In genomic region chr1:77267311-77268003, GRCm38 (mm10) we compare ENCODE assay signal across 19 mouse cellular contexts.
DNase-seq lines count a peak whose midpoint lies in the region; ATAC-seq and TF ChIP-seq lines count a peak whose summit lies in the region.
"Had no signal": no experiment of that assay in that cellular context is flagged by ENCODE, and none has a peak within 500 bp of the region (broad histone marks: within the 10 kb centered on the region; RNA-seq: fewer than 3 reads in every experiment).

No protein-coding gene starts in this region.

- TF ChIP-seq CTCF in stomach, postnatal 0 days (IDR thresholded peaks at IDR 0.05; ENCODE audit: low read depth), result no peak

- TF ChIP-seq EP300 in stomach, postnatal 0 days (optimal IDR thresholded peaks at IDR 0.05), result no peak

- H3K36me3 ChIP-seq in stomach, embryonic 16.5 days (ENCODE audit: control insufficient read depth, insufficient read depth, low read length), result no peaks in the 10 kb centered on the region
- no peaks in the 10 kb centered on the region for H3K36me3 ChIP-seq in stomach, postnatal 0 days (ENCODE audit: control insufficient read depth, insufficient read depth, low read length)
- no peaks in the 10 kb centered on the region for H3K36me3 ChIP-seq in heart, embryonic 10.5 days
- H3K36me3 ChIP-seq: forebrain, embryonic 12.5 days; hindbrain, embryonic 10.5 days; limb, embryonic 13.5 days; midbrain, embryonic 12.5 days had no signal

- H3K9me3 ChIP-seq in stomach, embryonic 16.5 days (replicated peaks; ENCODE audit: control insufficient read depth, low read length), result no peaks in the 10 kb centered on the region
- no peaks in the 10 kb centered on the region for H3K9me3 ChIP-seq in stomach, postnatal 0 days (ENCODE audit: control insufficient read depth, low read length)
- H3K9me3 ChIP-seq in heart, embryonic 10.5 days, result no peaks in the 10 kb centered on the region
- H3K9me3 ChIP-seq: forebrain, embryonic 12.5 days; hindbrain, embryonic 10.5 days; limb, embryonic 13.5 days; midbrain, embryonic 12.5 days had no signal

- 73% methylated on average over 4 of the region's 4 CpGs for WGBS in stomach, embryonic 16.5 days
- 76% methylated on average over 4 of the region's 4 CpGs for WGBS in stomach, postnatal 0 days
- WGBS in heart, embryonic 10.5 days, result 79% methylated on average over 4 of the region's 4 CpGs

- DNase-seq in stomach, postnatal 0 days (ENCODE audit: low spot score), result no peak
- DNase-seq in kidney, adult 8-10 months, result peak; percentile 8 to 52
- peak; percentile 27 for DNase-seq in kidney, postnatal 14 days
- DNase-seq in adrenal gland, postnatal 14 days, result no peak
- DNase-seq in heart, embryonic 10.5 days (ENCODE audit: low spot score), result no peak
- no peak for DNase-seq in thymus, postnatal 36 days
- DNase-seq: cerebellum, adult 18-20 months; gastrocnemius, postnatal 14 days; heart, adult 2 months; layer of hippocampus, postnatal 36 days; retina, postnatal 1 day had no signal

- peak; percentile 17; the same call in 1 of the 2 replicates for ATAC-seq in stomach, embryonic 16.5 days (ENCODE audit: insufficient read depth, low FRiP score)
- no peak for ATAC-seq in stomach, postnatal 0 days (ENCODE audit: low FRiP score, low TSS enrichment)
- ATAC-seq: hindbrain, postnatal 0 days had no signal

- H3K4me1 ChIP-seq in stomach, embryonic 16.5 days (ENCODE audit: control insufficient read depth, insufficient read depth, low read length), result no peaks in the 10 kb centered on the region
- H3K4me1 ChIP-seq in stomach, postnatal 0 days (replicated peaks; ENCODE audit: control insufficient read depth, insufficient read depth), result no peaks in the 10 kb centered on the region
- no peaks in the 10 kb centered on the region for H3K4me1 ChIP-seq in heart, embryonic 10.5 days
- H3K4me1 ChIP-seq: hindbrain, embryonic 10.5 days; midbrain, embryonic 12.5 days had no signal

- no peak overlapping the region for H3K9ac ChIP-seq in stomach, embryonic 16.5 days (ENCODE audit: low read length)
- no peak overlapping the region for H3K9ac ChIP-seq in stomach, postnatal 0 days (ENCODE audit: low read length)
- H3K9ac ChIP-seq: forebrain, embryonic 12.5 days; limb, embryonic 13.5 days; midbrain, embryonic 12.5 days had no signal

- H3K27me3 ChIP-seq in stomach, embryonic 16.5 days (ENCODE audit: control insufficient read depth, insufficient read depth, low read length), result no peaks in the 10 kb centered on the region
- no peaks in the 10 kb centered on the region for H3K27me3 ChIP-seq in stomach, postnatal 0 days (ENCODE audit: control insufficient read depth, insufficient read depth, low read length)
- no peaks in the 10 kb centered on the region for H3K27me3 ChIP-seq in heart, embryonic 10.5 days (ENCODE audit: insufficient read depth, poor library complexity, severe bottlenecking)
- H3K27me3 ChIP-seq: forebrain, embryonic 12.5 days; limb, embryonic 13.5 days; midbrain, embryonic 12.5 days had no signal

- H3K4me3 ChIP-seq in stomach, embryonic 16.5 days (replicated peaks; ENCODE audit: low read length), result no peak overlapping the region
- H3K4me3 ChIP-seq in stomach, postnatal 0 days (ENCODE audit: low read depth, low read length), result no peak overlapping the region
- H3K4me3 ChIP-seq in heart, embryonic 10.5 days, result no peak overlapping the region
- H3K4me3 ChIP-seq: forebrain, embryonic 12.5 days; heart, adult 2 months; hindbrain, embryonic 10.5 days; layer of hippocampus, adult 2 months; limb, embryonic 13.5 days; midbrain, embryonic 12.5 days had no signal

- H3K4me2 ChIP-seq in stomach, embryonic 16.5 days (ENCODE audit: low read depth, low read length), result no peak overlapping the region
- no peak overlapping the region for H3K4me2 ChIP-seq in stomach, postnatal 0 days (replicated peaks; ENCODE audit: low read depth)
- H3K4me2 ChIP-seq: forebrain, embryonic 12.5 days; limb, embryonic 13.5 days; midbrain, embryonic 12.5 days had no signal

- no peak overlapping the region for H3K27ac ChIP-seq in stomach, embryonic 16.5 days (ENCODE audit: low read length)
- H3K27ac ChIP-seq in stomach, postnatal 0 days (replicated peaks), result no peak overlapping the region
- no peak overlapping the region for H3K27ac ChIP-seq in heart, embryonic 10.5 days
- H3K27ac ChIP-seq: forebrain, embryonic 12.5 days; heart, adult 2 months; hindbrain, embryonic 10.5 days; hindbrain, postnatal 0 days; layer of hippocampus, adult 2 months; limb, embryonic 13.5 days; macrophage; midbrain, embryonic 12.5 days had no signal

Comparison
In these comparisons a context has a peak if more than half of its experiments do, and no peak if none do; other contexts are left out.
1. DNase-seq: peak in kidney, adult 8-10 months (2 of 2) and kidney, postnatal 14 days (single experiment); none in stomach, postnatal 0 days (single experiment), adrenal gland, postnatal 14 days (single experiment), heart, embryonic 10.5 days (single experiment) and thymus, postnatal 36 days (0 of 2).